Comparison of ENCODE assay signal across 9 mouse cellular contexts in genomic region chr12:80023107-80024078, GRCm38 (mm10).
DNase-seq lines count a peak whose midpoint lies in the region; ATAC-seq and TF ChIP-seq lines count a peak whose summit lies in the region.
"Had no signal": no experiment of that assay in that cellular context is flagged by ENCODE, and none has a peak within 500 bp of the region (broad histone marks: within the 10 kb centered on the region; RNA-seq: fewer than 3 reads in every experiment).

No protein-coding gene starts in this region.

- H3K27ac ChIP-seq in embryonic facial prominence, embryonic 14.5 days (replicated peaks; ENCODE audit: low read depth, low read length) = peak overlapping the region; percentile 92
- H3K27ac ChIP-seq in hindbrain, postnatal 0 days = peak overlapping the region; percentile 3; the same call in 1 of the 2 replicates
- peak overlapping the region; percentile 79 for H3K27ac ChIP-seq in midbrain, embryonic 13.5 days
- H3K27ac ChIP-seq: liver, embryonic 14.5 days had no signal

- no peak for TF ChIP-seq CTCF in hindbrain, postnatal 0 days (IDR thresholded peaks at IDR 0.05; ENCODE audit: low read depth)

- H3K27me3 ChIP-seq in embryonic facial prominence, embryonic 14.5 days (replicated peaks; ENCODE audit: control insufficient read depth, insufficient read depth, low read length) = no peaks in the 10 kb centered on the region
- no peaks in the 10 kb centered on the region for H3K27me3 ChIP-seq in hindbrain, postnatal 0 days (ENCODE audit: insufficient read depth, low read length)
- H3K27me3 ChIP-seq in midbrain, embryonic 13.5 days = no peaks in the 10 kb centered on the region

- H3K9me3 ChIP-seq in embryonic facial prominence, embryonic 14.5 days (ENCODE audit: control insufficient read depth, low read length) = no peaks in the 10 kb centered on the region
- no peaks in the 10 kb centered on the region for H3K9me3 ChIP-seq in hindbrain, postnatal 0 days (ENCODE audit: low read length)
- no peaks in the 10 kb centered on the region for H3K9me3 ChIP-seq in midbrain, embryonic 13.5 days

- 16% methylated on average over 16 of the region's 18 CpGs for WGBS in embryonic facial prominence, embryonic 14.5 days
- WGBS in hindbrain, postnatal 0 days = 21% methylated on average over 17 of the region's 18 CpGs
- 9% methylated on average over 18 of the region's 18 CpGs for WGBS in midbrain, embryonic 13.5 days

- peak overlapping the region; percentile 51 for H3K9ac ChIP-seq in embryonic facial prominence, embryonic 14.5 days (ENCODE audit: low read depth, low read length)
- H3K9ac ChIP-seq in hindbrain, postnatal 0 days (replicated peaks; ENCODE audit: low read length) = no peak overlapping the region
- peak overlapping the region; percentile 51; the same call in 1 of the 2 replicates for H3K9ac ChIP-seq in midbrain, embryonic 13.5 days (replicated peaks)
- H3K9ac ChIP-seq: liver, embryonic 14.5 days had no signal

- peak; percentile 42 to 63 for DNase-seq in heart, adult 18-20 months
- no peak for DNase-seq in heart, adult 8-10 months (ENCODE audit: low spot score)
- peak; percentile 63 for DNase-seq in embryonic facial prominence, embryonic 14.5 days (ENCODE audit: low spot score)
- DNase-seq in hindbrain, postnatal 0 days (ENCODE audit: low spot score) = no peak
- no peak for DNase-seq in layer of hippocampus, postnatal 25 days (ENCODE audit: extremely low spot score in 1 of 2, low spot score in 1 of 2)
- DNase-seq in thymus, postnatal 36 days = no peak

- no peaks in the 10 kb centered on the region for H3K36me3 ChIP-seq in embryonic facial prominence, embryonic 14.5 days (ENCODE audit: control insufficient read depth, insufficient read depth, low read length)
- no peaks in the 10 kb centered on the region for H3K36me3 ChIP-seq in hindbrain, postnatal 0 days (ENCODE audit: insufficient read depth, low read length)
- no peaks in the 10 kb centered on the region for H3K36me3 ChIP-seq in midbrain, embryonic 13.5 days

- ATAC-seq in embryonic facial prominence, embryonic 14.5 days (ENCODE audit: low read depth) = peak; percentile 54
- no peak; the same call in 1 of the 2 replicates for ATAC-seq in hindbrain, postnatal 0 days
- ATAC-seq in midbrain, embryonic 13.5 days = peak; percentile 81
- no peak for ATAC-seq in activated CD4-positive, CD25-positive, alpha-beta regulatory T cell, adult 4 months

- peak overlapping the region; percentile 7; the same call in 1 of the 2 replicates for H3K4me3 ChIP-seq in embryonic facial prominence, embryonic 14.5 days (ENCODE audit: low read depth, low read length)
- H3K4me3 ChIP-seq in hindbrain, postnatal 0 days (ENCODE audit: low read length) = no peak overlapping the region
- H3K4me3 ChIP-seq in midbrain, embryonic 13.5 days (replicated peaks) = 0 out of 2 replicates have a peak overlapping the region, but pooled peaks have one; percentile 5

- peak overlapping the region; percentile 43 for H3K4me2 ChIP-seq in embryonic facial prominence, embryonic 14.5 days (ENCODE audit: low read depth, low read length)
- peak overlapping the region; percentile 35 for H3K4me2 ChIP-seq in hindbrain, postnatal 0 days (ENCODE audit: low read depth, low read length)
- H3K4me2 ChIP-seq in midbrain, embryonic 13.5 days (replicated peaks) = peak overlapping the region; percentile 41

- peaks cover 42% of the 10 kb centered on the region for H3K4me1 ChIP-seq in embryonic facial prominence, embryonic 14.5 days (ENCODE audit: control insufficient read depth, insufficient read depth, low read length)
- H3K4me1 ChIP-seq in hindbrain, postnatal 0 days (ENCODE audit: insufficient read depth, low read length) = peaks cover 23% of the 10 kb centered on the region
- peaks cover 41% of the 10 kb centered on the region for H3K4me1 ChIP-seq in midbrain, embryonic 13.5 days (replicated peaks)

Comparison
In these comparisons a context has a peak if more than half of its experiments do, and no peak if none do; other contexts are left out.
1. DNase-seq: peak in heart, adult 18-20 months (2 of 2) and embryonic facial prominence, embryonic 14.5 days (single experiment); none in heart, adult 8-10 months (single experiment), hindbrain, postnatal 0 days (single experiment), layer of hippocampus, postnatal 25 days (0 of 2) and thymus, postnatal 36 days (0 of 2).
2. ATAC-seq: peak in embryonic facial prominence, embryonic 14.5 days (single experiment) and midbrain, embryonic 13.5 days (single experiment); none in hindbrain, postnatal 0 days (single experiment) and activated CD4-positive, CD25-positive, alpha-beta regulatory T cell, adult 4 months (single experiment).
3. H3K27ac ChIP-seq: peak in every context shown above with its lines; median percentile 92 in embryonic facial prominence, embryonic 14.5 days; 79 in midbrain, embryonic 13.5 days; 3 in hindbrain, postnatal 0 days.
4. Peak in every context shown above with its lines, with median percentiles within 50 percentile points of each other: H3K4me2 ChIP-seq.